Mouse (Mus musculus): ENCODE measurements around the gene Atrip. TPM values are rescaled to one million over a fixed set of nuclear protein-coding genes. Genes with fewer than 3 reads are reported as not detected.

Gene Atrip
- 18.8 and 21.9 TPM in 2 replicates for polyA plus RNA-seq (2012; rRNA removed)

- DNase-seq: peak; percentile 90
- TF ChIP-seq POLR2A (IDR thresholded peaks at IDR 0.05; ENCODE audit: borderline replicate concordance, extremely low read depth, low read depth, low read length) (peak; percentile 93), CTCF (IDR thresholded peaks at IDR 0.05; ENCODE audit: insufficient read depth, low read length) (no peak)
- WGBS: under 1% methylated on average over 57 of the region's 57 CpGs
- peaks cover 5% of the 10 kb centered on the region; the same call in 1 of the 2 replicates for H3K4me1 ChIP-seq (ENCODE audit: control insufficient read depth, insufficient read depth, low read length)
- peak within 1 kb of the TSS; percentile 72 for H3K4me3 ChIP-seq (replicated peaks; ENCODE audit: extremely low read depth, low read depth, low read length)
Measured at GRCm38 (mm10) chr9:109073661-109074573, at the start of gene Atrip. Atrip (minus strand) TSS chr9:109074124.

DNA sequence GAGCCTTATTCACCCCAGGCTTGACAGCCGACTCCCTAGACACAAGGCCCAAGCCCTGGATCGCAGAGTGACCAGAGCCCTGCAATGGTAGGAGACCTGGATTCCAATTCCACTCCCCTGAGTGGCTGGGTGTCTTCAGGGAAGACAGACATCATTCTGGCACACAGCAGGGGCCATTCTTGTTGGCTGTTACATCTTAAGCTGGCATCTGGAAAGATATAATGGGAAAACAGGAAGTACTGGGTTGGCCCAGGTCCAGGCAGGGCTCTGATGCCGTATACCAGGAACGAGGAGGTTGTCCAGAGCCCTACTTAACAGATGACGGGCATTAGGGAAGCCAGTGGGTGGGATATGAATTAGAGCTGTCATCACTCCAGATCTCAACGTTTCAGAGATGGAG, 49.3 kb upstream of the Atrip start:
- H3K4me1 ChIP-seq (ENCODE audit: control insufficient read depth, insufficient read depth, low read length): peaks cover 3% of the 10 kb centered on the region
- TF ChIP-seq CTCF (IDR thresholded peaks at IDR 0.05; ENCODE audit: insufficient read depth, low read length): no peak
- TF ChIP-seq POLR2A (IDR thresholded peaks at IDR 0.05; ENCODE audit: borderline replicate concordance, extremely low read depth, low read depth, low read length): no peak
- 26% methylated on average over 6 of the region's 6 CpGs for WGBS
- H3K4me3 ChIP-seq (replicated peaks; ENCODE audit: extremely low read depth, low read depth, low read length): no peak overlapping the region
- DNase-seq: peak; percentile 14

DNA sequence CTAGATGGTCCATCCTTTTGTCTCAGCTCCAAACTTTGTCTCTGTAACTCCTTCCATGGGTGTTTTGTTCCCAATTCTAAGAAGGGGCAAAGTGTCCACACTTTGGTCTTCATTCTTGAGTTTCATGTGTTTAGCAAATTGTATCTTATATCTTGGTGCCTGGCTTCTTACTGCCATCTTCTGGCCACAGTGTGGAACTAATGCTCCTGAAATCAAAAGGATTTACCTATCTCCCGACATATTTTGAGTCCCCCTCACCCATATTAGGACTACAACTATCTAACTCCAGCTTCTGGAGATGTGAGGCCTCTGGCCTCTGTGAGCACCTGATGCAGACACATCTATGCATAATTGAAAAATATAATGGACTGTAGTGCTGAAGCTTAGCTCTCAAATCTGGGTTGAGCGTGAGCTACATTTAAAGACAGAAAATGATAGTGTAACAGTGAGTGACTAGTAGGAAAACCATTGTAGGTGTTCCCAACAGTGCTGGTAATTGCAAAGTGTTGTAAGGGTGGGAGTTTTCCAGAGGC, 48.7 kb upstream of the Atrip start:
- WGBS: 41% methylated on average over 2 of the region's 2 CpGs
- TF ChIP-seq POLR2A (IDR thresholded peaks at IDR 0.05; ENCODE audit: borderline replicate concordance, extremely low read depth, low read depth, low read length) (no peak), CTCF (IDR thresholded peaks at IDR 0.05; ENCODE audit: insufficient read depth, low read length) (peak; percentile 22; the same call in 1 of the 2 replicates)
- DNase-seq: peak; percentile 24

DNA sequence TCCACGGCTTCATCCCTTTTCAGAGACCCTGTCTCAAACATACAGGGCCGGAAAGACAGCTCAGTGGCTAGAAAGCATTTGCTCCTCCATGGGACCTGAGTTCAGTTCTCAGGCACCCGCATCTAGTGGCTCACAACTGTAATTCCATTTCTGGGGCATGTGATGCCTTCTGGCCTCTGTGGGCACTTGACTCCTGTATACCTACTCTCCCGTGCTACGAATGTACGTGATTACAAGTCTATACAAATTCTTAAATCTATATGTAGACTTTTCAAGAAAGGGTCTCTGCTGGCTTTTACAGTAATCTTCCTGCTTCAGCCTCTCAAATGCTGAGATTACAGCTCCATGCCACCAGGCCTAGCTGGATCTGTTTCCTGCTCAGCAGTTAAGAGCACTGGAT, 47.0 kb upstream of the Atrip start:
- TF ChIP-seq CTCF (IDR thresholded peaks at IDR 0.05; ENCODE audit: insufficient read depth, low read length) (no peak), POLR2A (IDR thresholded peaks at IDR 0.05; ENCODE audit: borderline replicate concordance, extremely low read depth, low read depth, low read length) (no peak)
- Histone ChIP-seq H3K4me1 (ENCODE audit: control insufficient read depth, insufficient read depth, low read length) (peaks cover 5% of the 10 kb centered on the region), H3K4me3 (replicated peaks; ENCODE audit: extremely low read depth, low read depth, low read length) (no peak overlapping the region)
- no peak for DNase-seq
- WGBS: 82% methylated on average over 6 of the region's 6 CpGs

More for the DNA sequence above, 48.7 kb upstream of the Atrip start:
- Histone ChIP-seq H3K4me3 (replicated peaks; ENCODE audit: extremely low read depth, low read depth, low read length) (no peak overlapping the region), H3K4me1 (ENCODE audit: control insufficient read depth, insufficient read depth, low read length) (peaks cover 5% of the 10 kb centered on the region)

DNA sequence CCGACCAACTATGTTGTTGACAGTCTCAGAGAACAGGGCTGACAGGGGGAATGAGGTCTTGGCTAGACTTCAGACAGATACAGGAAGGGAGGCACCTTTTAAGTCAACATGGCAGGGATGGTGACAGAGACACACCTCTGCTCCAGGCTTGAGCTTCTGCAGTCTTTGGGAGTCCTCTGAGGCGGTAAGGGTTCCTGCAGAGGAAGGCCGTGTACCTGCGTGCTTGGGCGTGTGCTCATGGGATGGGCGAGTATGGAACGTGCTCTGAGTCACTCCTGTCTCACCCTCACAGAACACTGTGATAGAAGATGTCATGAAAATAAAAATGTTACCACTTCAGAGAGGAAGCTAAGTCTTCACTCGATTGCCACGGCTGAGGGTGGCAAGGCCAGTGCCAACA, 45.6 kb upstream of the Atrip start:
- no peak for TF ChIP-seq POLR2A (IDR thresholded peaks at IDR 0.05; ENCODE audit: borderline replicate concordance, extremely low read depth, low read depth, low read length)
- no peak for TF ChIP-seq CTCF (IDR thresholded peaks at IDR 0.05; ENCODE audit: insufficient read depth, low read length)
- DNase-seq: peak; percentile 15
- peaks cover 5% of the 10 kb centered on the region for H3K4me1 ChIP-seq (ENCODE audit: control insufficient read depth, insufficient read depth, low read length)
- WGBS: 69% methylated on average over 9 of the region's 9 CpGs
- H3K4me3 ChIP-seq (replicated peaks; ENCODE audit: extremely low read depth, low read depth, low read length): no peak overlapping the region

GRCm38 (mm10) chr9:109118106-109118505, 44.2 kb upstream of the Atrip start:
- 68% methylated on average over 4 of the region's 4 CpGs for WGBS
- Histone ChIP-seq H3K4me3 (replicated peaks; ENCODE audit: extremely low read depth, low read depth, low read length) (no peak overlapping the region), H3K4me1 (ENCODE audit: control insufficient read depth, insufficient read depth, low read length) (peaks cover 5% of the 10 kb centered on the region)
- no peak for TF ChIP-seq CTCF (IDR thresholded peaks at IDR 0.05; ENCODE audit: insufficient read depth, low read length)
- TF ChIP-seq POLR2A (IDR thresholded peaks at IDR 0.05; ENCODE audit: borderline replicate concordance, extremely low read depth, low read depth, low read length): no peak
- peak; percentile 14 for DNase-seq

- WGBS: 84% methylated on average over 10 of the region's 10 CpGs
- peaks cover 5% of the 10 kb centered on the region for H3K4me1 ChIP-seq (ENCODE audit: control insufficient read depth, insufficient read depth, low read length)
- no peak for DNase-seq
- H3K4me3 ChIP-seq (replicated peaks; ENCODE audit: extremely low read depth, low read depth, low read length): no peak overlapping the region
- TF ChIP-seq POLR2A (IDR thresholded peaks at IDR 0.05; ENCODE audit: borderline replicate concordance, extremely low read depth, low read depth, low read length): no peak
- no peak for TF ChIP-seq CTCF (IDR thresholded peaks at IDR 0.05; ENCODE audit: insufficient read depth, low read length)
Measured at GRCm38 (mm10) chr9:109116205-109116604, 42.3 kb upstream of the Atrip start.

DNA sequence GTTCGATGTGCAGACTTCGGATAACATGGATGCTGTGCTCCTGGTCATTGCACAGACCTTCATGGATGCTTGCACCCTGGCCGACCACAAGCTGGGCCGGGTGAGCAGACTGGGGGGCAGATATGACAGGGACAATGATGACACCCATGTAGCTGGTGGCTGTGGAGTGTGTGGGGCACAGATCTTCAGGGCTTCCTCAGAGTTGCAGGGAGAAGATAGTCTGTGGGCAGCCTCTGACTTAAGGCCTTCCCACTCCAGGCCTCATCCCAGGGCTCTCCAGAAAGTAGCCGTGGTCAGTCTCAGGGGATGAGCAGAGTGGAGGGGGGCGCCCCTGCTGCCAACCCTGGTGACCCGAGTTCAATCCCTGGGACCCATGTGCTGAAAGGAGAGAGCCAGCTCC, 40.9 kb upstream of the Atrip start:
- no peak overlapping the region for H3K4me3 ChIP-seq (replicated peaks; ENCODE audit: extremely low read depth, low read depth, low read length)
- WGBS: 89% methylated on average over 7 of the region's 7 CpGs
- TF ChIP-seq CTCF (IDR thresholded peaks at IDR 0.05; ENCODE audit: insufficient read depth, low read length) (no peak), POLR2A (IDR thresholded peaks at IDR 0.05; ENCODE audit: borderline replicate concordance, extremely low read depth, low read depth, low read length) (no peak)

GRCm38 (mm10) chr9:109114276-109114675, 40.4 kb upstream of the Atrip start:
- TF ChIP-seq CTCF (IDR thresholded peaks at IDR 0.05; ENCODE audit: insufficient read depth, low read length) (no peak), POLR2A (IDR thresholded peaks at IDR 0.05; ENCODE audit: borderline replicate concordance, extremely low read depth, low read depth, low read length) (no peak)
- no peak for DNase-seq
- WGBS: 95% methylated on average over 11 of the region's 11 CpGs
- 0 out of 2 replicates have a peak, but pooled peaks cover 2% of the 10 kb centered on the region for H3K4me1 ChIP-seq (ENCODE audit: control insufficient read depth, insufficient read depth, low read length)
- H3K4me3 ChIP-seq (replicated peaks; ENCODE audit: extremely low read depth, low read depth, low read length): no peak overlapping the region

More for the DNA sequence above, 40.9 kb upstream of the Atrip start:
- DNase-seq: no peak
- peaks cover 5% of the 10 kb centered on the region for H3K4me1 ChIP-seq (ENCODE audit: control insufficient read depth, insufficient read depth, low read length)
